Mouse (Mus musculus) kidney, postnatal 14 days (tissue): ENCODE data around the gene 4930568D16Rik.

Source experiments
- DNase-seq: peaks from one replicate; pipeline ENCODE4 v3.0.0; 2022; ENCODE audit warnings: mixed read lengths

The 4930568D16Rik gene

DNA sequence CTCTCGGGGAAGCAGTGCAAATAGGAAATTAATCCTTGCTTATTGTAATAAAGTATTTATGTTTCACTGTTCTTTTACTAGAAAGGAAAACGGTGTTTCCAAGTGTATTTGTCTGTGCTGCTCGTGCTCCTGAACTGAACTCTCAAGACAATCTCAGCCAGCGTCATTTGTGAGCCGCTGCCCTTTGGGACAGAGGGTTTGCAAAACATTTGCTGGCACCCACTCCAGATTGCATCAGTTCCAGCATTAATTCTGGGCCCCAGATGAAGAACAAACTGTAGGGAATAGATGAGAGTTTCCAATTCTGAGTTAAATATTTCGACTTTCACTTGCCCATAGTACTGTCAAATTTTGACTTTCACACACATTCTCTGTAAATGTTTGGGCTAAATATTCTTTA lies 28.8 kb downstream of the 4930568D16Rik start:
- peak; percentile 34 for DNase-seq

DNA sequence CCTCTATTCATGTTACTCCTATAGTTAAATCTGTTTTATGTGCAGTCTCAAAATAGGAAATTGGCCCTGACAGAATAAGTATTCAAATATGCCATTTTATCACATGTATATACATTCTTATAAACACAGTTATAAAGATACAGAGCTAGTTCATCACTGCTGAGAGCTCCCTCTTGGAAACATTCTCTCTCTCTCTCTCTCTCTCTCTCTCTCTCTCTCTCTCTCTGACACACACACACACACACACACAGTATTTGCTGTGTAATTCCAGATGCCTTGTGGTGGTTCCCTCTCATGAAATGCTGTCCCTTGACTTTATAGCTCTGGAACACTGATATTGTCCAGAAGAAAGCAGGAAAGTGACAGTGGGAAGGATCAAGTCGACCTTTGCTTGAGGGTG lies 29.5 kb downstream of the 4930568D16Rik start:
- DNase-seq = no peak

DNA sequence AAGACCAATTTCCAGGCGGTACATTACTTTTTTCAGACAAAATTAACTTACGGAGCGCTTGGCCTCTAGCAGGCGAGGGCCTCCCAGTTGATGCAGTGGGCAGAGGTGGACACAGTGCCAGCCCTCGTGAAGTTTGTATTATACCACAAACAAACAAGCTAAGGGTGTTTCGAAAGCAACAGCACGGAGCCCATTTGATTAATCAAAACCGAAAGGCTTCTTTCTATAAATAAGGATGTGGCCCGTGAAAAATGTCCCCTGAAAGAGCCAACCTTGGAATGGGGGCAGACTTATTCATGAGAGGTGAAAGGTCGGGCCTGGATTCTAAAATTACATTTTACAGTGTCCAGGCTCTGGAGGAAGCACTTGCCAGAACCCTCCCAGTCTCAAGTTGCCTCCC lies 30.1 kb downstream of the 4930568D16Rik start:
- DNase-seq = peak; percentile 21

DNA sequence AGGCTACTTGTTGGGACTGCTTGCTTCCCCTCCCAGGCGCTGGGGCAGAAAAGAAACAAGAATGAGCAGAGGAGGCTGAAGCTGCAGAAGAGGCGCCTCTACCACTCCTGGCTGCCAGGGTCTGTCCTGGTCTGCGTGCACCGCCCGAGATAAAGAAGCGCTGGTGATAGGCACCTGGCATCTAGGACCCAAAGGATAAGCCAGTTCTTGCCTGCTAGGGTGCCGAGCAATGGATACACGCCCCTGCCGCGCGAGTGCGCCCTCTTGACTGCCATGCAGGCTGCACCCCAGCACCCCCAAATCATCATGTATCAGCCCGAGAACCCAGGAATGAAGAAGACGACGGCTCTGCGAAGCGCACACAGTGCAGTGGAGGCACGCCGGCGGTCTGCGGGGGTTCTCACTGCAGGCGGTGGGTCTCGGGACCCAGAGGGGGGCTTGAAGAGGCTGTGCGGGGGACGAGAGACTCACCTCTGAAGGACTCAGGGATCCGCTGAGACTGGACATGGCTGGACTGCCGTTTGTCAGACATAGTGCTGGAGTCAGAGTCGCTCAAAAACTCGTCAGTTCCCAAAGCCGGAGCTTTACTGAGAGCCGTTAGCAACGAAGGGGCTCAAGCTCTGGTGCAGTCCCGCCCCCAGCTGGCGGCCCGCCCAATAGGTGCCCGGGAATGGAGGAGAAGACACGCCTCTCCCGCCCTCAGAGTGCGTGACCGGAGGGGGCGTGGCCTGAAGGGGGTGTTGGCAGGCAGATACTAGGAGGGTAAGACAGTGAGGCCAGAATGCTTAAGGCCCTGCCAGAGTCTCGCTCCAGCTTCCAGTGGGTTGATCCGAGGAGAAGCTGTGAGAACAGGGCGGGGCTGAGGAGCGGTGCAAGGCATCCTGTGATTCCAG lies 30.9 kb downstream of the 4930568D16Rik start, which contains the start of gene Stom:
TSS of gene Stom (minus strand) at position 589 of the 893 bp plus-strand sequence.
- peak; percentile 100 for DNase-seq

DNA sequence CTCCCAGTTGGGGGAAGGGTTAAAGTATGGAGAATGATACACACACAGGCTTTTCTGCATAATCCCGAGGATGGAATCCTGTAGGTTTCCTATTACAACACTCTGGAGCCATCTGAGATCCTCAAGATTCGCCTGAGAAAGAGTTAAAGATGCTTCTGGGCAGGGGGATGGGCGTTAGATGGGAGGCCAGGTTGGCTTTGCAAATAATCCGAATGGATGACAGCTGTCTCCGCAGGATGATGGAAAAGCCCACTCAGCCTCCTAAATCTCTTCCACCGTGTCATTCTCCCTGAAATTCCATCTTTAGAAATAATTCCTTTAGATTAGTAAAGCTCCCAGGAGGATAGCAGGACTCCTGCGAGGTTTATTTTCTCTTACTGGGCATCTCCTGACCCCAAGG lies 31.9 kb downstream of the 4930568D16Rik start:
- DNase-seq = no peak

DNA sequence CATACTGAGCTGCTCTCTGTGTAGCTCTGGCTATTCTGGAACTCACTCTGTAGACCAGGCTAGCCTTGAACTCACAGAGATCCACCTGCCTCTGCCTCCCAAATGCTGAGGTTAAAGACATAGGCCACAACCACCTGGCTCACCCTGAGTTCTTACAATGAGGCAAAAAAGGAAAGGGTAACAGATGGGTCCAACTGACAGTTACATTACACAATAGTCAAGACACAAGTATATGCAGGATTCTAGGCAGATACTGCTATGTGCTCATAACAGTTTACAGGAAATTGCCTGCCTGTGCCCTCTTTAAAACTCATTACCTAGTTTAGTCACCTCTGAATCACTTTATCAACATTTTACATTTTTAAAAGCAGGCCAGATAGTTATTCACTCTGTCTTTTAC lies 33.9 kb downstream of the 4930568D16Rik start:
- DNase-seq = no peak

DNA sequence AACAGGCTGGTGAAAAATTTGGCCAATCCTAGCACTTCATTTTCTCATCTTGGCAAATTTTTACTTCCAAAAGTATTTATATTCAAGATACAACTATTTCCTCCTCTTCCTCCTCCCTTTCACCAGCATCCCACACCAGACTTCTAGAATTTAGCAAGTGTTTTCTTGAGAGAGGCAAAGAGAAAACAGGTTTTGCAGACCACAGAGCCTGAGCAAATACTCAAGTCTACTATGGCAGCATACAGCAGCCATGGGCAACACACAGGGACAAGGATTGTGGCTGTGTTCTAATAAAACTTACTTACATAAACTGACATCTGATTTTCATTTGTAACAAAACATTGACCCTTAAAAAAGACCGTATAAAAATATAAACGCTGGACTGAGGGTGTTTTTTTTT lies 36.3 kb downstream of the 4930568D16Rik start:
- DNase-seq = no peak

DNA sequence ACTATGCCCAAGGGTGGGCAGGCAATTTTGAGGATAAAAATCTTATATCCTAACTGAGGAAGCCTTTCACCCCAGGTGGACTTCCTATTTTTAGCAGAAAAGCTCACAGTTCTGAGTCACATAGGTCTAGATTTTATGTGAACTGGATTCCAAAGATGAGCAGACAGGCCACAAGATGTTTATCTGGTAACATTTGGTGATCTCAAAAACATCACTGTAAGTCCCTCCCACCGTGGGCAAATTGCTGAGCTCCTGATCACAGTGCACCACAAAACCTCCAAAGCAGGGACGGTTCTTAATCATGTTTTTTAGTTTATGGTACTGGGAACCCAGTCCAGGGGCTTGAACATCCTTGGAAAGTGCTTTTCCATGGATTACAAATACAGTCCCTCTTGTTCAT lies 38.5 kb downstream of the 4930568D16Rik start:
- DNase-seq = no peak

DNA sequence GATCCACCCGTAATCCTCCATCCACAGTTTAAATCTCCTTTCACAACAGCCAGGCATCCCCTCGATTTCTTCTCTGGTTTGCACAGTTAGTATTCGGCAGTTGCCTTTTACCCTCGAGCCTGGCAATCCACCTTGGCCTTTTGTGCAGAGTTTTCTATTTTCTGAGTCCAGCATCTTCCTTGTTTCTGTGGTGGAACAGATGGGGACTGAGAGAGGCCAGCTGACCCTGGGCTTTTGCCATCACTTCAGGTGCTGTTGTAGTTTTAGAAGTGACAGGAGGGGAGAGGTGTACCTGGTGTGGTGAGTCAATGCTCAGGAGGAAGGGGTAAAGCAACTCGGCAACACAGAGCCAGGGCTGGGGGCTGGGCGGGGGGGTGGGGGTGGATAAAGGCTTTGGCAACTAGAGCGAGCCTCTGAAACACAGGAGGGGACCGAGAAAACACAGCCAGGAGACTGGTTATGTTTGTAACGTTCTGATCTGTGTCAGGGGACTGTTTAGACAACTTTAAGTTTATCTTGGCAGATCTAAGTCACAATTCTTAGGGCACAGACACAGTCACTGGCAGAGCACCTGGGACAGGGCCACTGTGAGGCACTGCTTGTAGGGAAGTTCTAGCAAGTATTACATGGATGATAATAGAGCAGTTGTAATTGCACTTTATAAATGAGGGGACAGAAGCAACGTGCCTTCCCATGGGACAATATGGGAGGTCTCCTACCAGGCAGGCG lies 39.3 kb downstream of the 4930568D16Rik start:
- no peak for DNase-seq

DNA sequence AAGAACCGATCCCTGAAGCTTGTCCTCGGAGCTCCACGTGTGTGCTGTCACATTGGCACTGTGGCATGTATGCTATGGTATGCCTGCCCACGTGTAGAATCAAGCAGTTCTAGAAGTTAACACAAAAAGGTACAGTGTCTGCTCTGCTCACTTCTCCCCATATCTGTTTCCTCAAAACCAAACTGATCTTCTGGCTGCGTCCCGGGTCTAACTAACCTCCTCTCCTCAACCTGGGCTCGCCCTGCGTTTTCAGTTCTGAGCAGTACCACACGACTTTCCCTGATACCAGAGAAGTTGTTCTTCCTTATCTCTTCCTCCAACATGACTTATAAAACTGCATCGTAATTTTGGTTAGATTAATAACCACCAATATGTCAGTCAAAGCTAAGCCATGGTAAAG lies 39.9 kb downstream of the 4930568D16Rik start:
- DNase-seq = no peak

DNA sequence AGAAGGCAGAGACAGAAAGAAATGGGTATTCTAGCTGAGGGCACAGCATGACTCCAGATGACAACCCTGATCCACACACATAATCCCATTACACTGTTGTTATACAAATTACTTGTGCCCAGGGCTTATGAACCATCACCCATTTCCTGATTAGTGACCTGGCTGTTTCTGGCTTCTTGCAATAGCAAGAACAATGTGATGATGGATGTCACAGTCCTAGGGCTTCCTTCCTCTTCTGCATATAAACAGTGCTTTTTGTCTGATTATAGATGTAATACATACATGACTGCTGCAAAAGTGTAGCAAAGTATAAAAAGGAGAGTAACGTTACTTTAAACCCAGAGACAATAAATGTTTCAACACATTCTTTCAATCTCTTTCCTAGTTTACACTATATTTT lies 40.6 kb downstream of the 4930568D16Rik start:
- DNase-seq = peak; percentile 8

DNA sequence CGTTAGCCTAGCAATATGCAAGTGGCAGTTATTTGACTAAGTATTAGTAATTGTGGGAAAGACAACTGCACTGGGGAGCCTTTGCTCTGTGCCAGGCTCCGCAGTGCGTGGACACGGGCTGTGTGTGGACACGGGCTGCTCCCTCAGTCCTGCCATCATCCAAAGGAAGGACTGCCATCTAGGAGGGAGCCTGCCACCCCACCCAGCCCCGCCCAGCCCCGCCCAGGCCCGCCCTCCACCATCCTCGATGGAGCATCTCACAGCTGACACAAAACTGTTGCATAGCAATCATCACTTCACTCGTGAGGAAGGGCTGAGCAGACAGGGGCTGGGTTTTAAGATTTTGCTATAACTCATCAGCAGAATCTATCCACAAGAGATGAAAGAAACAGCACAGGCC lies 41.6 kb downstream of the 4930568D16Rik start:
- no peak for DNase-seq

DNA sequence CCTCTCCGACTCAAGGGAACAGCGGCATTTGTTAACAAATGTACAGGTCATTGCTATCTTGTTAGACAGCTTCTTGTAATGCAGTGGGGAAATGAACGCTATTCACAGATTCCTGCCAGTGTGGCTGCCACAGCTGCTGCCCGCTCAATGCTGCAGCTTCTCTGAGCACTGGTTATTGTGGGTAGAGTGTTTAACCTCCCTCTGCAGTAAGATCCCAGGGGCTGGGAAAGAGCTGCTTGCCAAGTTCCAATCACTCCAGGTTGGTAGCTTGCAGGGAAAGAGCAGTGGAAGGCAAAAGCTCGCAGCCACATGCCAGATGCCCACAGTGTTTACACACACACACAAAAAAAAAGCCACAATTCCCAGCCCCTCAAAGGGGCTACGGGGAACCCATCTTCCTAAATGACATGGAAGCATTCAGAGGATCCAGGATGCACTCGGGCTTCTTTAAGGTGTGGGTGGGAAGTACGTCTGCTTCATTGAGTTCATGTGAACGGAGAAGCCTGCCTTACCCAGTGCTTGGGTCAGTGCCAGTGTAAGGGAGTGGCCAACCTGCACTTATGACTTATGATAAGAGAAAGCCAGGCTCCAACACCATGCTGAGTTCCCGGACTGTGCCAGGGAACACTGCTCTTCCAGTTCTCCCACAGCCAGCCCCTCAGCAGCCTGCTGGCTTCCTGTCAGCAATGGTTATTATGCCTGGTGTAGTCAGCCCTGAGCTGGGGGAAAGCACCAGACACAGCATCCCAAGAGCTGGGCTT lies 44.9 kb downstream of the 4930568D16Rik start:
- peak; percentile 17 for DNase-seq

DNA sequence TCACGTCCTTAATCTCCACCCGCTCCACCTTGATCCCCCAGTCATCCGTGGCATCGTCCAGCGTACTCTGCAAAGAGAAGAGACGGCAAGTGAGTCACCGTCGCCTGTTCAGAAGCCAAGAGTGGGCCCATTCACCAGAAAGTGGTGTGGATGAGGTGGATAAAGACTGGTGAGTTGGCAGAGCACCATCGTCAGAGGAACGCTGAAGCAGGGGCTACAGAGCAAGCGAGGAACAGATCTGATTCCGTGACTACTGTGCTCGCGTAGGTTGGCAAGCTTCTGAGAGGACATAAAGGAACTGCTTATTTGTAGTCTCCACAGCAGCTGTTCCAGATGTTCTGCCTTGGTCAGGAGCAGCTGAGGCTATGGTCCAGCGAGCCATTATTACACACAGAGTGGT lies 47.1 kb downstream of the 4930568D16Rik start:
- no peak for DNase-seq

DNA sequence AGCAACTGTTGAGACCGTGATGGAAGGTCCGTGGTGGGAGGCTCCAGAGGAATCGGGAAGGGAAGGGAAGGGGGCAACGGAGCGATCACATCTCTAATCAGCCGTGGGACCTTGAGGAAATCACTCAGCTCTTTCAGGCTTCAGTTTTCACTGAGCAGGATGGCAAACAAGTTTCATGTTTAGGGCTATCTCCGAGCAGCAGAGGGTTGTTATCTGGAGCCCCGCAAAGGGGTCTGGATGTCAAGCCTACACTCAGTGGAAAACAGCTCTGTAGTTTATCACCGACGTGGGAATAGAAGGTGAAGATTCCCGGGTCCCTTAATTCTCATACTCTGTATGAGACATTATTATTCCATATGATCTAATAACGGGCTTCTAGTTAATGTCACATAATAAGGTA lies 49.1 kb downstream of the 4930568D16Rik start:
- no peak for DNase-seq

DNA sequence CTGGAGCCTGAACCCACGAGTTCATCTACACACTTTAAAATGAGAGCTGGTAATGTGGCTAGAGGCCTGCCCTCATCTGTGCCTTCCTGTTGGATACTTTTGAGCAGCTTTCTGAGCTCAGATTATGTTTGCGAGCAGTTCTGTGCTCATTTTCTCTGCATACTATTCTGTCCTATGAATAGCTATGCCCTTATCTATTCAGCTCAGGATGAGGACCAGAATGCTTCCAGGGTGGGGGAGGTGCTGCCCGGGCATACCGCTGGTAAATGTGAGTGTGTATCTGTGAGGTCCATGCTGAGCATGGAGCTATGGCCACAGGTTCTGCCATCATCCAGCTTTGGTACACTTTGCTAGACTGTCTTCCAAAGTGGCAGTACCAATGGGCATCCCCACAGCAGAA lies 49.9 kb downstream of the 4930568D16Rik start:
- no peak for DNase-seq

DNA sequence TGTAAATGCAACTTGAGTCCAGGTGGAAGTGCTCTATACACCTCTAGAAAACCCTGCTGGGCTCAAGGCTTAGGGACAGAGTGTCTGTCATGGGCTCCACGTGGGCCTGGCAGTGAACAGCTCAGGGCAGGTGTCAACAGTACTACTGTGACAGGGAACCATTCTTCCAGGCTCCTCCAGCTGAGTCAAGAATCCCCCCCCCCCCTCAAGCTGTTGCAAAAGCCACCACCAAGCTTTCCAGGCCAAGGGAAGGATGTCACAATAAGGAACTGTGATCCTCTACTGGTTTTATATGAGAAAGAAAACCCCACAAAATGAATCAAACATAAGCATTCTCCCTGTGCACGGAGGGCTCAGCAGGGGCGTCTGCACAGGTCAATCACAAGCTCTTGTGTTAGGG lies 53.2 kb downstream of the 4930568D16Rik start:
- no peak for DNase-seq

DNA sequence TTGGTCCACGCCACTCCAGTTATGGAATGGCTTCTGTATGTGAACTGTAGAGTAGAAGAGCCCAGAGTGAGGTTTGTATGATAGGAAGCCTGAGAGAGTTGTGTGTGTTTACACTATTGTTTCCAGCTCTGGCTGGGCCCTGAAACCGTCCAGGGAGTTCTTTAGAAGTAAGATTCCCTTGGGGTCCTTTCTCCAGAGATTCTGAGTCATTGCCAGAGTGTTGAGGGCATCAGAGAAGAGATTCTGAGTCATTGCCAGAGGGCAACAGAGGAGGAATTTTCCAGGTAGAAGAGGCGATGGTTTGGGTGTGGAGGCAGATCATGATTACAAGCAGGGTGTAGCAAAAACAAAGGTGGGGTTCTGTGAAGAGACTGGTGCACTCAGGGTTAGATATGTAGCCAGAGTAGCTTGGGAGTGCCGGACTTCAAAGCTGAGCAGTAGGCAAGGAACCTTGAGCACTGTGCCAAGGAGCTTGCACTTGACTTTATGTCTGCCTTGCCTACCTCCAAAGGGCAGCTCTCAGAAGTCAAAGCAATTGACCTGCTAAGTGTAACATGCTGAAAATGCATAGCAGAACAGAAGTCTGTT lies 57.5 kb downstream of the 4930568D16Rik start:
- no peak for DNase-seq

DNA sequence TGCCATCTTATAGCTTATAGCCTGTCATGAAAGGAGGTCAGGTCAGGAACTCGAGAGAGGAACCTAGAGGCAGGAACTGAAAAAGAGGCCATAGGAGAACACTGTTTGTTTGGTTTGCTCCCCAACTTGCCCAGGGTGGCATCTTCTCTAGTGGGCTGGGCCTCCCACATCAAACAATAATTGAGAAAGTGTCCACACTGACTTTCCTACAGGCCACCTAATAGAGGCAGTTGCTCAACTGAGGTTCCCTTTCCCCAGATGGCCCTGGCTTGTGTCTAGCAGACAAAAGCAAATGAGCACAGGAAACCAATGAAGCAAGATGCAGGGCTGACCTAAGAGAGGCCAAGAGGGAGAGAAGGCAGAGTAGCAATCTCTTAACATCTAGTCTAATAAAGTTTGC lies 59.4 kb downstream of the 4930568D16Rik start:
- no peak for DNase-seq
